Mouse (Mus musculus) C2C12 (cell line): ENCODE results near the gene Ate1.

Experiments used
- CTCF ChIP-seq: IDR thresholded peaks from one replicate; pipeline ENCODE4 v1.5.1; 2011; ENCODE audit not compliant: control insufficient read depth, insufficient read depth, insufficient read length
- USF1 ChIP-seq: IDR thresholded peaks from one replicate; pipeline ENCODE4 v1.6.1; 2011; ENCODE audit warnings: low read depth, mild to moderate bottlenecking, control low read depth, moderate library complexity

GRCm38 (mm10) chr7:130368036-130368826 is 151.9 kb downstream of the Ate1 start:
- no peak for TF ChIP-seq USF1
- no peak for TF ChIP-seq CTCF
